Mouse (Mus musculus): ENCODE results near the gene Agap3. TPM values are rescaled to one million over a fixed set of nuclear protein-coding genes. Genes with fewer than 3 reads are reported as not detected.

Agap3 gene
- total RNA-seq (2021) = 10 to 100 TPM; 80.9 to 90.9 TPM
- long read RNA-seq, experiment 1, transcript Agap3-204 (9 exons, 1,061 nt) = major isoform, 21 of 73 reads
- long read RNA-seq, experiment 1, transcript Agap3-201 (18 exons, 3,207 nt) = minor isoform, 11 of 73 reads
- long read RNA-seq, experiment 1, partial matches to known transcripts = 5 of 73 reads
- long read RNA-seq, experiment 1, other reads (novel, unspliced or antisense) = 34 of 73 reads
- long read RNA-seq, experiment 2, transcript Agap3-201 (18 exons, 3,207 nt) = minor isoform, 14 of 96 reads
- long read RNA-seq, experiment 2, transcript Agap3-204 (9 exons, 1,061 nt) = major isoform, 23 of 96 reads
- long read RNA-seq, experiment 2, partial matches to known transcripts = 12 of 96 reads
- long read RNA-seq, experiment 2, other reads (novel, unspliced or antisense) = 47 of 96 reads

- DNase-seq (ENCODE audit: low spot score in 2 of 2) = peak; percentile 28 to 54
Measured at GRCm38 (mm10) chr5:24452030-24452690, at the start of gene Agap3. Gene Agap3 (plus strand): TSS chr5:24452177.

- no peak for DNase-seq (ENCODE audit: low spot score in 2 of 2)
Measured at GRCm38 (mm10) chr5:24404594-24405360, 47.2 kb upstream of the Agap3 start.

GRCm38 (mm10) chr5:24405389-24405876 is 46.5 kb upstream of the Agap3 start:
- DNase-seq (ENCODE audit: low spot score in 2 of 2) = no peak

DNA sequence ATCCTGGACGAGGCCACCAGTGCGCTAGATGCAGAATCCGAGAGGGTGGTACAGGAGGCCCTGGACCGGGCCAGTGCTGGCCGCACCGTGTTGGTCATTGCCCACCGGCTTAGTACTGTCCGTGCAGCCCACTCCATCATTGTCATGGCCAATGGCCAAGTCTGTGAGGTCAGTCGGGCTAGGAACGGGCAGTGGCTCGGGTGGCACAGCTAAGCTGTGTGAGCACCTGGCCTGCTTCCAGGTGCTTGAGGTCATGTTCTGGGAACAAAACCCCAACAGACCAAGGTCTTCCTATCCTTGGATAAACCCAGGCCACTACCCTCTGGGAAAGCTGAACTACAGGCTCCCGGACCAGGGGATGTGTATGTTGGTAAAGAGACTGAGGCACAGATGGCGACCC is 43.3 kb upstream of the Agap3 start:
- no peak for DNase-seq (ENCODE audit: low spot score in 2 of 2)

- no peak for DNase-seq (ENCODE audit: low spot score in 2 of 2)
Measured at GRCm38 (mm10) chr5:24409466-24409865, 42.5 kb upstream of the Agap3 start.

- no peak for DNase-seq (ENCODE audit: low spot score in 2 of 2)
Measured at GRCm38 (mm10) chr5:24412063-24412462, 39.9 kb upstream of the Agap3 start.

DNA sequence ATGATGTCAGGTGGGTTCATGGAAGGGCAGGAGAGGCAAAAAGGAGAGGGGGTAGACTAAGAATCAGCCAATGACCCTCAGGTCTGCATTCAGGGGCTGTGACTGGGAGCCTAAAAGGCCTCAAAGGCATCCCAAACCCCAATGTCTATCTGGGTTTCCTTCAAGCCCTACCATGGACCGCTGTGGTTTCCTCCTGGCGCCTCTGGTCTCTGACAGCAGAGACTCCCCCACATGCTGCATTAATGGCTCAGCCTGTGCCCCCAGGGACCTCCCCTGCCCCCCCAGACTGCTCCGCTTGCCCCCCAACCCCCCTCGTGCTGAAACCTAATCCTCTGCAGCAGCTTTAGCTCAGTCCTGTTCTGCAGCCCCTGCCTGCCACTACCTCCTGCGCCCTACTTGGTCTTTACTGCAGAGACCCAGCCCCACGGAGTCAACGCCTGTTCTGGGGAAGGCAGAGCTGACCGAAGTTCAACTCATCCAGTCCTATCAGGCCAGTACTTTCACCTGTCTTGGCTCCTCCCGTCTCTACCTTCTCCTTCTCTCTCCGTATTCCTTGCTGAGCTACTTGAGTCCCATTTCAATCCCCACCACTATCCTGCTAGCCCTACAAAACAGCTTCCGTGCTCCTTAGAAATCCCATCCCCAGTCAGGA is 38.8 kb upstream of the Agap3 start, which contains the start of gene Asic3:
TSS of gene Asic3 (plus strand) at position 351 of the 652 bp plus-strand sequence.
- no peak for DNase-seq (ENCODE audit: low spot score in 2 of 2)

- no peak for DNase-seq (ENCODE audit: low spot score in 2 of 2)
Measured at GRCm38 (mm10) chr5:24413938-24414337, 38.0 kb upstream of the Agap3 start.

GRCm38 (mm10) chr5:24416222-24416736 is 35.7 kb upstream of the Agap3 start:
- DNase-seq (ENCODE audit: low spot score in 2 of 2) = peak in 1 of 2 experiments; percentile 67

DNA sequence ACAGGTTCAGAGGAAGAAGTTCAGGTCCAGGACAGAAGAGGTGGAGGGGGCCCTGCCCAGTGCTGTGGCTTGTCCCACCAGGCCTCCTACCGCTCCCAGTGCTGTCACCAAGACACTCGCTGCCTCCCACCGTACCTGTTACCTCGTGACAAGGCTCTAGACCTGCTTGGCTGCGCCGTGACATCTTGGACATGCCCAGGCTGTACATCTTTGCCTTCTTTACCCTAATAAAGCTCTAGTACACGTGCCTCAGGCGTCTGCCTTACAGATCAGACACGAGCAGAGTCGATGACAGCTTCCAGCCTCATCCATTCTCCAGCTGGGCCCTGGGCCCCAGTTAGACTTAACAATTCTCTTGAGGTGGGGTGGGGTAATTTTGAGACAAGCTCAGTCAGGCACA is 34.4 kb upstream of the Agap3 start:
- no peak for DNase-seq (ENCODE audit: low spot score in 2 of 2)

GRCm38 (mm10) chr5:24420381-24420780 is 31.6 kb upstream of the Agap3 start:
- no peak for DNase-seq (ENCODE audit: low spot score in 2 of 2)

DNA sequence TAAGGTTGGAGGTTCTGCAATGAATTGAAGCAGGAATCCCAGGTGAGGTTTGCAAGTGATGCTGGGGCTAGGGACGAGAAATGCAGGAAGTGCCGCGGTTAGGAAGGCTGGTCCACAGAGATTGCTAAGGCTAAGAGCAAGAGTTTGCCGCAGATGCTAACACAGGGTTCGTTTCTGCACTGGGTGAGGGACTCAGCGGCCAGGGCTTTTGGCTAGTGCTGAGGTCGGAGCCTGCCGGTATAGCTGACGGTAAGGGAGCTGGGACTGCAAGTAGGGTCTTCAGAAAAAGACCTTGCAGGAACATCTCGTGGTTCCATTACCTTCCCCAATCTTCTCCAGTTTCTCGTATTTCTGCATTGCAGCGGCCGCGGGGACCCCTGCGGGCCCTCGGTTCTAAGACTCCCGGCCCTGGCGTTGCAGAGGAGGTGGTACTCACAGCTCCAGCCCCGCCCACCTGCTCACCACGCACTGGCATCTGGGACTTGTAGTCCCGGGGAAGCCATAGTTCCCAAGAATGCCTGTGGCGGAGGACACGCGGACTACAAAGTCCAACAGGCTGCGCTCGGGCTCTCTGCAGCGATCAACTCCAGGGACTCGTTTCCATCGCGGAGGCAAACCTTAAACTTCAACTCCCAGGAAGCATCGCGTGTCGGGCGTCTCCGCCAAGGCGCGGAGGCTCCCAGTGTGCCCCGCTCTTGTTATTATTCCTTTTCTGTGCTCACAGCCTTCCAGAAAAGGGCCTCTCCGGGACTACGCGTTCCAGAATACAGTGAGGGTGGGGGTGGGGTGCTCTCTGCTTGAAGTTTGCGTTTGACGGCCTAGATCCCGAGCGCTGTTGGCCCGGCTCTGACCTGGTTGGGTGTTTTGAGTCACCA is 28.6 kb upstream of the Agap3 start, which contains the start of the genes Cdk5 and Slc4a2:
TSS of gene Cdk5 (minus strand) at position 402 of the 875 bp plus-strand sequence.
TSS of gene Slc4a2 (plus strand) at position 709 of the 875 bp plus-strand sequence.
- peak; percentile 88 to 96 for DNase-seq (ENCODE audit: low spot score in 2 of 2)

GRCm38 (mm10) chr5:24424004-24424781 is 27.8 kb upstream of the Agap3 start:
- peak in 1 of 2 experiments; percentile 49 for DNase-seq (ENCODE audit: low spot score in 2 of 2)

DNA sequence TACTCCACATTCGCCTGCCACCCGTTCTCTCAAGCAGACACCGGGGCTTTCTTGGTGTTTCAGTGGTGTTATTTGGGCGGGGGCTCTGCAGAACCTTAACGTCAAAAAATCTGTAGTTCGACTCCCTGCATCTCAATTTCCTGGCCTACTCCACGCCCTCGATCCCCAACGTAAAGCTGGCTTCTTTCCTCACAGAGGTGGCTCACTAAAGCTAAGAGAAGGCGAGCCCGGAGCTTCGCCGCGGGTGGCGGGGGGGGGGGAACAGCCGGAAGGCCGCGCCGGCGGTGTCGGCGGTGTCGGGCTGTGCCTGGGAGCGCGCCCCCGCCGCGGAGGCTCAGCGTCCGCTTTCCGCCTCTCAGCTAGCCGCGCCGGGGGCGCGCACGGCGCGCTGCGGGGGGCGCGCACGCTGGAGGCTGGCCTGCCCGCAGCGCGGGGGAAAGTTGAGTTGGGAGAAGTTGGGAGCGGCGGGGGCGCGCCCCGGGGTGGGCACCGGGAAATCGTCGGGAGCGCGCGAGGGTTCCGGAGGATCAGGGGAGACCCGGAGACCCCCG is 27.0 kb upstream of the Agap3 start:
- peak; percentile 81 to 88 for DNase-seq (ENCODE audit: low spot score in 2 of 2)

DNA sequence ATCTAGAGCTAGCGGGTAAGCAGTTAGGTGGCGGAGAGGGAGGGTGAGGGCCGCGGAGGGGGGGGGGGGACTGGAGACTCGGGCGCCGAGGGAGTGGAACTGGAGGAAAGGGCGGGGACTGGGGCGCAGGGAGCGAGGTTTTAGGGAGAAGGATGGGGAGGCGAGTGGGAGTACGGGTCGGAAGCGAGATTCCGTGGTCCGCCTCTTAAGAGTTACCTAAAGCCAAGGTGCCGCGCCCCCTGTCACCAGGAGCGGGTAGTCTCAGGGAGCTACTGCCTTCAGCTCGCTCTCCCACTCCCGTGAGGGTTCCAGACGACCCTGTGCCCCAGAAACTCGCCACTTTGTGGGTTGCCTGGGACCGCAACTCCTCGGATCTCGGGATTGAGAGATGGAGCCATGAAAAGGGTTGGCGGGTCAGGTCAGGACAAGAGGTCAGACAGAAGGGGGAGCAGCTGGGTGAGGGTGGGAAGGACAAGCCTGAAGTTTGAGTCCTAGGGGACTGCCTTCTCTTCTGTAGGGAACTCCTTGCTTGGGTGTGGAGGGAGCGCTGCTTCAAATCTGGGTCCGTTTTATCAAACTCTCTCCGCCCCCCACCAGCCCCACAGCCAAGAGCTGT is 26.4 kb upstream of the Agap3 start:
- no peak for DNase-seq (ENCODE audit: low spot score in 2 of 2)

GRCm38 (mm10) chr5:24426037-24426432 is 25.9 kb upstream of the Agap3 start:
- DNase-seq (ENCODE audit: low spot score in 2 of 2) = no peak

GRCm38 (mm10) chr5:24426556-24427284 is 25.3 kb upstream of the Agap3 start:
- no peak for DNase-seq (ENCODE audit: low spot score in 2 of 2)
